Mouse (Mus musculus) liver, embryonic 16.5 days (tissue): ENCODE measurements around the gene Tmem270. TPM values are rescaled to one million over a fixed set of nuclear protein-coding genes. Genes with fewer than 3 reads are reported as not detected.
A peak's percentile ranks its signal among the peaks of the same experiment; 100 is the strongest.

Experiments
- ATAC-seq: fragments of 200-750 bp; cut with Nextera tagmentation; 2 replicates; pipeline ENCODE4 v1.8.0; 2017; ENCODE audit warnings: low read depth, mild to moderate bottlenecking, moderate number of reproducible peaks, moderate library complexity
- H3K27ac ChIP-seq: fragments of 300-500 bp; sonication (generic); 2 replicates; pipeline ENCODE4 v1.5.1; 2014; ENCODE audit warnings: mild to moderate bottlenecking, low read length
- H3K27me3 ChIP-seq: fragments of 300-500 bp; sonication (generic); 2 replicates; pipeline ENCODE4 v1.6.1; 2014; ENCODE audit warnings: low read depth, low read length, mixed read lengths; ENCODE audit not compliant: control insufficient read depth, insufficient read depth
- H3K36me3 ChIP-seq: fragments of 300-500 bp; sonication (generic); 2 replicates; pipeline ENCODE4 v1.6.1; 2014; ENCODE audit warnings: mild to moderate bottlenecking; ENCODE audit not compliant: control insufficient read depth, insufficient read depth
- H3K4me1 ChIP-seq: fragments of 300-500 bp; sonication (generic); 2 replicates; pipeline ENCODE4 v1.6.1; 2014; ENCODE audit warnings: low read depth, low read length, mixed read lengths; ENCODE audit not compliant: control insufficient read depth
- H3K4me2 ChIP-seq: fragments of 300-500 bp; sonication (generic); 2 replicates; pipeline ENCODE4 v1.6.1; 2014; ENCODE audit warnings: low read depth, low read length, mixed read lengths
- H3K4me3 ChIP-seq: fragments of 300-500 bp; sonication (generic); 2 replicates; pipeline ENCODE4 v1.5.1; 2014; ENCODE audit warnings: low read depth, mild to moderate bottlenecking, low read length
- H3K9ac ChIP-seq: fragments of 300-500 bp; sonication (generic); 2 replicates; pipeline ENCODE4 v1.6.1; 2014; ENCODE audit warnings: low read depth, low read length
- H3K9me3 ChIP-seq: fragments of 300-500 bp; sonication (generic); replicated peaks from 2 replicates; pipeline ENCODE4 v1.6.1; 2016; ENCODE audit warnings: low read length; ENCODE audit not compliant: control insufficient read depth
- WGBS: fragments of 180-500 bp; shearing (Covaris S2); extraction: QIAGEN DNeasy Blood & Tissue Kit; methylation state at CpG from one replicate; pipeline ENCODE4 v1.1.7; 2014; ENCODE audit not compliant: insufficient replicate concordance; 5-methylcytosine and 5-hydroxymethylcytosine counted together
- polyA plus RNA-seq: library from polyadenylated mRNA; unstranded; fragments of >200 nt; fragmentation: Nextera tagmentation; extraction: Ambion mirVana; gene quantifications from 2 replicates; pipeline ENCODE4 v1.2.1, GENCODE M21; 2015

Tmem270 gene
- polyA plus RNA-seq, 1 experiment from 2014 or later, result 0.12 TPM

GRCm38 (mm10) chr5:134933281-134933680 is 26.7 kb upstream of the Tmem270 start:
- Histone ChIP-seq H3K9ac (peak overlapping the region; percentile 91), H3K4me2 (peak overlapping the region; percentile 87), H3K4me1 (peaks cover 17% of the 10 kb centered on the region), H3K4me3 (peak overlapping the region; percentile 89), H3K36me3 (peaks cover 4% of the 10 kb centered on the region; the same call in 1 of the 2 replicates), H3K27ac (peak overlapping the region; percentile 98), H3K9me3 (no peaks in the 10 kb centered on the region), H3K27me3 (peaks cover 6% of the 10 kb centered on the region; the same call in 1 of the 2 replicates)
- 77% methylated on average over 8 of the region's 8 CpGs for WGBS
- ATAC-seq, result no peak

GRCm38 (mm10) chr5:134932903-134933276 is 26.4 kb upstream of the Tmem270 start:
- 38% methylated on average over 9 of the region's 9 CpGs for WGBS
- peaks cover 4% of the 10 kb centered on the region; the same call in 1 of the 2 replicates for H3K36me3 ChIP-seq
- no peaks in the 10 kb centered on the region for H3K9me3 ChIP-seq
- peaks cover 6% of the 10 kb centered on the region; the same call in 1 of the 2 replicates for H3K27me3 ChIP-seq
- H3K4me1 ChIP-seq, result peaks cover 17% of the 10 kb centered on the region
- H3K4me3 ChIP-seq, result peak overlapping the region; percentile 89
- ATAC-seq, result peak; percentile 41
- peak overlapping the region; percentile 98 for H3K27ac ChIP-seq
- H3K4me2 ChIP-seq, result peak overlapping the region; percentile 87
- peak overlapping the region; percentile 91 for H3K9ac ChIP-seq

- Histone ChIP-seq H3K4me3 (peak within 1 kb of the TSS; percentile 89), H3K9ac (peak within 1 kb of the TSS; percentile 91), H3K4me1 (peaks cover 17% of the 10 kb centered on the region), H3K4me2 (peak within 1 kb of the TSS; percentile 87), H3K9me3 (no peaks in the 10 kb centered on the region), H3K27ac (peak within 1 kb of the TSS; percentile 98), H3K36me3 (peaks cover 4% of the 10 kb centered on the region; the same call in 1 of the 2 replicates), H3K27me3 (peaks cover 6% of the 10 kb centered on the region; the same call in 1 of the 2 replicates)
- peak; percentile 97 for ATAC-seq
- under 1% methylated on average over 41 of the region's 41 CpGs for WGBS
These were observed 25.8 kb upstream of the Tmem270 start, which contains the start of gene Mettl27 for GRCm38 (mm10) chr5:134932179-134932902. Gene Mettl27 (plus strand): TSS chr5:134932368.

GRCm38 (mm10) chr5:134929988-134930387 is 23.5 kb upstream of the Tmem270 start:
- no peak for ATAC-seq
- Histone ChIP-seq H3K9ac (no peak overlapping the region), H3K4me2 (no peak overlapping the region), H3K36me3 (peaks cover 4% of the 10 kb centered on the region; the same call in 1 of the 2 replicates), H3K4me1 (peaks cover 17% of the 10 kb centered on the region), H3K9me3 (no peaks in the 10 kb centered on the region), H3K27me3 (peaks cover 6% of the 10 kb centered on the region; the same call in 1 of the 2 replicates), H3K27ac (no peak overlapping the region), H3K4me3 (no peak overlapping the region)
- 80% methylated on average over 2 of the region's 2 CpGs for WGBS

GRCm38 (mm10) chr5:134926726-134927125 is 20.2 kb upstream of the Tmem270 start:
- no peak overlapping the region for H3K4me3 ChIP-seq
- H3K4me1 ChIP-seq, result peaks cover 9% of the 10 kb centered on the region
- no peaks in the 10 kb centered on the region for H3K36me3 ChIP-seq
- no peak overlapping the region for H3K27ac ChIP-seq
- 61% methylated on average over 4 of the region's 4 CpGs for WGBS
- H3K27me3 ChIP-seq, result peaks cover 6% of the 10 kb centered on the region; the same call in 1 of the 2 replicates
- H3K4me2 ChIP-seq, result no peak overlapping the region
- no peak overlapping the region for H3K9ac ChIP-seq
- H3K9me3 ChIP-seq, result no peaks in the 10 kb centered on the region
- ATAC-seq, result no peak

- Histone ChIP-seq H3K27ac (no peak overlapping the region), H3K9ac (no peak overlapping the region), H3K36me3 (no peaks in the 10 kb centered on the region), H3K4me1 (peaks cover 37% of the 10 kb centered on the region), H3K9me3 (no peaks in the 10 kb centered on the region), H3K4me2 (no peak overlapping the region), H3K27me3 (no peaks in the 10 kb centered on the region), H3K4me3 (no peak overlapping the region)
- no peak for ATAC-seq
- 62% methylated on average over 6 of the region's 6 CpGs for WGBS
These were observed 16.6 kb upstream of the Tmem270 start for GRCm38 (mm10) chr5:134923141-134923540.

- H3K9ac ChIP-seq, result peak overlapping the region; percentile 58
- ATAC-seq, result peak; percentile 47
- H3K36me3 ChIP-seq, result no peaks in the 10 kb centered on the region; the same call in 1 of the 2 replicates
- H3K27me3 ChIP-seq, result no peaks in the 10 kb centered on the region
- peaks cover 50% of the 10 kb centered on the region for H3K4me1 ChIP-seq
- WGBS, result 39% methylated on average over 8 of the region's 8 CpGs
- no peaks in the 10 kb centered on the region for H3K9me3 ChIP-seq
- H3K4me2 ChIP-seq, result peak overlapping the region; percentile 61
- no peak overlapping the region for H3K4me3 ChIP-seq
- peak overlapping the region; percentile 100 for H3K27ac ChIP-seq
These were observed 14.6 kb upstream of the Tmem270 start for GRCm38 (mm10) chr5:134921106-134921505.

GRCm38 (mm10) chr5:134920106-134920687 is 13.7 kb upstream of the Tmem270 start:
- Histone ChIP-seq H3K9me3 (no peaks in the 10 kb centered on the region), H3K36me3 (no peaks in the 10 kb centered on the region; the same call in 1 of the 2 replicates), H3K4me1 (peaks cover 57% of the 10 kb centered on the region), H3K9ac (peak overlapping the region; percentile 58), H3K27ac (peak overlapping the region; percentile 100), H3K27me3 (no peaks in the 10 kb centered on the region), H3K4me2 (peak overlapping the region; percentile 61), H3K4me3 (no peak overlapping the region)
- 53% methylated on average over 6 of the region's 6 CpGs for WGBS
- no peak for ATAC-seq

- ATAC-seq, result peak; percentile 88
- WGBS, result 18% methylated on average over 3 of the region's 3 CpGs
- peaks cover 57% of the 10 kb centered on the region for H3K4me1 ChIP-seq
- H3K36me3 ChIP-seq, result no peaks in the 10 kb centered on the region; the same call in 1 of the 2 replicates
- no peaks in the 10 kb centered on the region for H3K27me3 ChIP-seq
- peak overlapping the region; percentile 100 for H3K27ac ChIP-seq
- peak overlapping the region; percentile 24 for H3K4me3 ChIP-seq
- no peaks in the 10 kb centered on the region for H3K9me3 ChIP-seq
- H3K4me2 ChIP-seq, result peak overlapping the region; percentile 61
- peak overlapping the region; percentile 58 for H3K9ac ChIP-seq
These were observed 12.6 kb upstream of the Tmem270 start for GRCm38 (mm10) chr5:134919097-134919496.
